Mouse (Mus musculus) kidney, postnatal 0 days (tissue): ENCODE data around the gene Fam69b. TPM values are rescaled to one million over a fixed set of nuclear protein-coding genes. Genes with fewer than 3 reads are reported as not detected.

Source experiments
- ATAC-seq: fragments of 200-750 bp; cut with Nextera tagmentation; replicated peaks from 2 replicates; pipeline ENCODE4 v1.8.0; 2017; ENCODE audit warnings: low read depth, moderate number of reproducible peaks, moderate TSS enrichment, moderate library complexity; ENCODE audit not compliant: low FRiP score
- DNase-seq: peaks from one replicate; pipeline ENCODE4 v3.0.0-alpha.2; 2016; ENCODE audit warnings: low spot score
- H3K27ac ChIP-seq: fragments of 300-500 bp; sonication (generic); 2 replicates; pipeline ENCODE4 v1.5.1; 2014; ENCODE audit warnings: mild to moderate bottlenecking
- H3K27me3 ChIP-seq: fragments of 300-500 bp; sonication (generic); 2 replicates; pipeline ENCODE4 v1.6.1; 2014; ENCODE audit warnings: low read length, mixed read lengths; ENCODE audit not compliant: insufficient read depth
- H3K36me3 ChIP-seq: fragments of 300-500 bp; sonication (generic); 2 replicates; pipeline ENCODE4 v1.6.1; 2014; ENCODE audit warnings: low read length, mixed read lengths; ENCODE audit not compliant: insufficient read depth
- H3K4me1 ChIP-seq: fragments of 300-500 bp; sonication (generic); replicated peaks from 2 replicates; pipeline ENCODE4 v1.6.1; 2014; ENCODE audit warnings: antibody characterized with exemption, low read length, mixed read lengths; ENCODE audit not compliant: insufficient read depth
- H3K4me2 ChIP-seq: fragments of 300-500 bp; sonication (generic); 2 replicates; pipeline ENCODE4 v1.6.1; 2014; ENCODE audit warnings: mild to moderate bottlenecking, low read length, moderate library complexity, mixed read lengths
- H3K4me3 ChIP-seq: fragments of 300-500 bp; sonication (generic); replicated peaks from 2 replicates; pipeline ENCODE4 v1.5.1; 2014; ENCODE audit warnings: low read depth, low read length
- H3K9ac ChIP-seq: fragments of 300-500 bp; sonication (generic); 2 replicates; pipeline ENCODE4 v1.6.1; 2014; ENCODE audit warnings: low read depth, low read length
- H3K9me3 ChIP-seq: fragments of 300-500 bp; sonication (generic); replicated peaks from 2 replicates; pipeline ENCODE4 v1.6.1; 2016; ENCODE audit warnings: low read length, inconsistent platforms, mixed read lengths
- CTCF ChIP-seq: IDR thresholded peaks from 2 replicates; pipeline ENCODE4 v1.5.1; 2016; ENCODE audit warnings: antibody characterized with exemption, low read depth, mild to moderate bottlenecking, moderate library complexity
- WGBS: fragments of 180-500 bp; shearing (Covaris S2); extraction: QIAGEN DNeasy Blood & Tissue Kit; methylation state at CpG from one replicate; pipeline ENCODE4 v1.1.7; 2014; 5-methylcytosine and 5-hydroxymethylcytosine counted together
- polyA plus RNA-seq: library from polyadenylated mRNA; unstranded; fragments of >200 nt; fragmentation: Nextera tagmentation; extraction: Ambion mirVana; gene quantifications from 2 replicates; pipeline ENCODE4 v1.2.1, GENCODE M21; 2015

Fam69b gene
- polyA plus RNA-seq, 1 experiment from 2014 or later, result 29.5 TPM

DNA sequence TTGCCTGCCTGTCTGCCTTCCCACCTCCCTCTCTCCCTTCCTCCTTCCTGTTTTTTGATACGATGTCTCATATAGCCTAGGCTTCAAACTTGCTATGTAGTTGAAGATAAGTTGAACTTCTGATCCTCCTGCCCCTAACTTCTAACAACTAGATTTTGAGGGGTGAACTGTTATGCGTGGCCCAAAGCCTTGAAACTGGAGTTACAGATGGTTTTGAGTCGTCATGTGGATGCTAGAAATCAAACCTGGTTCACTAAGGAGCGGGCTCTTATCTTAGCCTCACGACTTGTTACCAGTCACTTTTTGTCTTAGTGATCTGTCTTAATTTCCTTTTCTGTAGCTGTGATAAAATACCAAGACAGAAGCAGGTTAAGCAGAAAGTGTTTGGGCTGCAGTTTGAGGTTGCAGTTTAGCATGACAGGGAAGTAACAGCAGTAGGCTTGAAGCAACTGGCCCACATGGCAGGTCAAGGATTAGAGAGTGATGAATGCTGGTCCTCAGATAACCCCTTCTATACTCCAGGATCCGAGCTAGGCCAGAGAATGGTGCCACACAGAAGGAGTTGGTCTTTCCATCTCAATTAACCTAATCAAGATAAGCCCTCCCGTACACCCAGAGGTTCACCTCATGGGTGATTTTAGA, 12.9 kb downstream of the Fam69b start:
- 77% methylated on average over 7 of the region's 7 CpGs for WGBS
- DNase-seq, result no peak
- no peak for TF ChIP-seq CTCF
- no peak for ATAC-seq
- Histone ChIP-seq H3K36me3 (peaks cover 14% of the 10 kb centered on the region; the same call in 1 of the 2 replicates), H3K4me2 (no peak overlapping the region), H3K9me3 (no peaks in the 10 kb centered on the region), H3K4me1 (peaks cover 8% of the 10 kb centered on the region; the same call in 1 of the 2 replicates), H3K9ac (no peak overlapping the region), H3K4me3 (no peak overlapping the region), H3K27ac (peak overlapping the region; percentile 48; the same call in 1 of the 2 replicates), H3K27me3 (no peaks in the 10 kb centered on the region)

DNA sequence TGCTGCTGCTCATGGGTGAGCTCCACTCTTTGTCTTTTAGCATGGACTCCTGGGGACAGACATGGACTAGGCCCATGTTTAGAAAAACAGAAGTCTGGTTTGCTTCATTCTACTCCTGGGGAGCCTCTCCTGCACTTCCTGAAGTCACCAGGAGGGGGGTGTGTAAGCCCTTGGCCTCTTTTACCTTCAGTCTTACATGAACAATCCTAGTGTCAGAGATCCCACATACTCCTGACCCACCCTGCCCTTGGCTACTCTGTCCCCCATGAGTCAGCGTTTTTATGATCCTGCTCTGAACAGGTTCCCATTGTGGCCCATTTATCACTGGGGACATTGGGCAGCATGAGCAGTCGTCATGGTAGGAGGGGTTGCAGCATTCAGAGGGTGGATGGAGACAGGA, 15.7 kb downstream of the Fam69b start:
- TF ChIP-seq CTCF, result peak; percentile 62
- WGBS, result 50% methylated on average over 2 of the region's 2 CpGs
- ATAC-seq (no peak), DNase-seq (peak; percentile 54)
- no peak overlapping the region for H3K9ac ChIP-seq
- H3K27me3 ChIP-seq, result no peaks in the 10 kb centered on the region
- H3K4me1 ChIP-seq, result peaks cover 3% of the 10 kb centered on the region; the same call in 1 of the 2 replicates
- H3K9me3 ChIP-seq, result no peaks in the 10 kb centered on the region
- H3K36me3 ChIP-seq, result no peaks in the 10 kb centered on the region
- no peak overlapping the region for H3K27ac ChIP-seq
- H3K4me2 ChIP-seq, result no peak overlapping the region
- H3K4me3 ChIP-seq, result no peak overlapping the region

DNA sequence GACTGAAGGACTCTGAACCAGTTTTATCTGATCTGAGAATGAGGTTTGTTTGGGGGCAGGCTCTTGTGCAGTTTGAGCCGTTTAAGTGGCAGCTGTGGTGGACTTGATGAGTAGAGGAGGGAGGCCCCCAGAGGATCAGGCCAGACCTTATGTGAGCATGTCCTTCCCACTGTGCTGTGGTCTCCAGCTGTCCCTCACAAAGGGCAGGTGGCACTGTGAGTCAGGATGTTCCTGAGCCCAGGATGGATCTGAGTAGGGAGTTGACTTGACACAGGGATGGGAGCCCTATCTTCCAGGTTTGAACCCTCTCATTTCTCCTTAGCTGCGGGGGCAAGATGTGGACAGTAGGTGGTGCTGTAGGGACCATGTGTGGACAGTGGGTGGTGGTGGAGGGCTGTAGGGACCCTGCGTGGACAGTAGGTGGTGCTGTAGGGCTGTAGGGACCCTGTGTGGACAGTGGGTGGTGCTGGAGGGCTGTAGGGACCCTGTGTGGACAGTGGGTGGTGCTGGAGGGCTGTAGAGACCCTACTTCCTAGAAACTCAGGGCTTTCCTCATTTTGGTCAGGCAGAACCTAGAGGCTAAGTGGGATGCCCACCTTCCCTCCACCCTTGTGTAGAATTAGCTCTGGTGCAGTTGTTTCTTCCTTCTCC, 18.5 kb downstream of the Fam69b start:
- H3K36me3 ChIP-seq, result no peaks in the 10 kb centered on the region
- peak; percentile 100 for TF ChIP-seq CTCF
- H3K4me3 ChIP-seq, result no peak overlapping the region
- 24% methylated on average over 3 of the region's 3 CpGs for WGBS
- no peaks in the 10 kb centered on the region for H3K9me3 ChIP-seq
- H3K4me1 ChIP-seq, result no peaks in the 10 kb centered on the region
- H3K9ac ChIP-seq, result no peak overlapping the region
- H3K27me3 ChIP-seq, result no peaks in the 10 kb centered on the region
- no peak overlapping the region for H3K4me2 ChIP-seq
- ATAC-seq (peak; percentile 95), DNase-seq (peak; percentile 95)
- H3K27ac ChIP-seq, result no peak overlapping the region

DNA sequence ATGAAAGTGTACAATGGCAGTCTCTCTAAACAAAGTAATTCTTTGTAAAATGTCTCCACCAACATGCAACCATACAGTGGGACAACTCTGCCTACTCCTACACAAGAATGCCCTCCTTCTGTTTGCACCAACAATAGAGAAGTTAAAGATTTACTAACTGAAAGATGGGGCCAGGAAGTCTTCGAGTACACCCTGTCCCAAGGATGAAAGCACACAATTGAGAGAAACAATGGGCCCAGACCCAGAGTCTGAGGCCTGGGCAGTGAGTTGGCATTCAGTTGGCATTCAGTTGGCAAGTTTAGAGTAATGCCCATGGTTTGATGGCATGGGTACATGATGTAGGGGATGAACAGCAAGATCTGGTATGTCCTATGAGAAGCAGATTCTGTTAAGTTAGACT, 26.4 kb downstream of the Fam69b start:
- no peak overlapping the region for H3K4me3 ChIP-seq
- no peak overlapping the region for H3K4me2 ChIP-seq
- no peaks in the 10 kb centered on the region for H3K4me1 ChIP-seq
- H3K9me3 ChIP-seq, result no peaks in the 10 kb centered on the region
- H3K9ac ChIP-seq, result no peak overlapping the region
- TF ChIP-seq CTCF, result no peak
- no peak overlapping the region for H3K27ac ChIP-seq
- WGBS, result 43% methylated on average over 1 of the region's 1 CpGs
- DNase-seq (no peak), ATAC-seq (no peak)
- no peaks in the 10 kb centered on the region for H3K27me3 ChIP-seq
- no peaks in the 10 kb centered on the region for H3K36me3 ChIP-seq

DNA sequence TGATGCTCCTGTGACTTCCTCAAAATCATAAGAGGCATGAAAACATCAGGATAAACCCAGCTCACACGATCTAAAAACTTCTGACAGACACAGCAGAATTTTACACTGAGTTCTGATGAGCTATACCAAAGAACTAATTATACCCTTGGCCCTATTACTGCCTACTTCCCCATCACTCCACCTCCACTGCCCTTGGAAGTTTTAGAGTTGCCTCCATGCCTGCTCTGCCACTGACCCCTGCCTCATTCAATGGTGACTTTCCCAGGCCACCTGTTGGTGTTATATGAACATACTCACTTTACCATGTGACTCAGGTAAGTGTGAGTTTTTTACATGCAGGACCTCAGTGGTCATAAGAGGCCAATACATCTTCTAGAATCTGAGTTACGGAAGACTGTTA, 29.2 kb downstream of the Fam69b start:
- no peak overlapping the region for H3K4me2 ChIP-seq
- DNase-seq (no peak), ATAC-seq (no peak)
- H3K27ac ChIP-seq, result no peak overlapping the region
- WGBS, result 86% methylated on average over 2 of the region's 2 CpGs
- H3K36me3 ChIP-seq, result no peaks in the 10 kb centered on the region
- H3K4me1 ChIP-seq, result 0 out of 2 replicates have a peak, but pooled peaks cover 2% of the 10 kb centered on the region
- no peak for TF ChIP-seq CTCF
- no peak overlapping the region for H3K9ac ChIP-seq
- H3K27me3 ChIP-seq, result no peaks in the 10 kb centered on the region
- H3K9me3 ChIP-seq, result no peaks in the 10 kb centered on the region
- no peak overlapping the region for H3K4me3 ChIP-seq

DNA sequence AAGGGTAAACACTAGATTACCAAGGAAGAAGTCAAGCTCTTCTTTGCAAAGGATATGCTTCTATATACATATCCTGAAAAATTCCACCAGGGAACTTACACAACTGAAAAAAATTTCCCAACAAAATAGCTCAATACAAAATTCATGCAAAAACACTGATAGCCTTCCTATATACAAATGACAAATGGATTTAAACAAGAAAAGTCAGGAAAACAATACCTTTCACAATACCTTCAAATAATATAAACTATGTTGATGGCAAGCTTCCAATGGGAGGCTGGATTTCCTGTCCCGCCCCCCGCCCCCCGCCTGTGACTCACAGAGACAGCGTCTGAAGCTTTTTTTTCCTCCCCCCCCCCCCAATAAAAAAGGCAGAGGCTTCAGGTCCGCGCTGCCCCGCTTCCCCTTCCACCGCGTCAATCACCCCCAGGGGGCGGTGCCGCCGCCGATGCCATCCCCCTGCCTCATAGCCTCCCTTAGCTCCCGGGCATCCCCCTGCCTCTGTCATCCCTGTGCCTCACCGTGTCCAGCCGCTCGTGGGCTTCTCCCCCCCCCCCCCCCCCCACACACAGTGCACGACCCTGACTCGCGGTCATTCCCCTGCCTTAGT, 33.0 kb downstream of the Fam69b start:
- Histone ChIP-seq H3K36me3 (no peaks in the 10 kb centered on the region), H3K4me3 (peak overlapping the region; percentile 23), H3K27ac (no peak overlapping the region), H3K4me1 (0 out of 2 replicates have a peak, but pooled peaks cover 2% of the 10 kb centered on the region), H3K27me3 (no peaks in the 10 kb centered on the region), H3K9me3 (no peaks in the 10 kb centered on the region), H3K4me2 (peak overlapping the region; percentile 62), H3K9ac (no peak overlapping the region)
- TF ChIP-seq CTCF, result no peak
- DNase-seq (no peak), ATAC-seq (no peak)
- 2% methylated on average over 16 of the region's 20 CpGs for WGBS
